Mouse (Mus musculus): ENCODE data around the gene Nap1l5. TPM values are rescaled to one million over a fixed set of nuclear protein-coding genes. Genes with fewer than 3 reads are reported as not detected.

Nap1l5 gene
- polyA plus RNA-seq, 1 experiment = 0.52 TPM

GRCm38 (mm10) chr6:58856494-58856893 is 50.4 kb downstream of the Nap1l5 start:
- DNase-seq = no peak
- Histone ChIP-seq H3K4me3 (replicated peaks; ENCODE audit: extremely low read depth, low read depth, low read length) (no peak overlapping the region), H3K4me1 (ENCODE audit: control insufficient read depth, insufficient read depth, low read length) (no peaks in the 10 kb centered on the region; the same call in 1 of the 2 replicates)
- 55% methylated on average over 2 of the region's 2 CpGs for WGBS
- TF ChIP-seq CTCF (IDR thresholded peaks at IDR 0.05; ENCODE audit: insufficient read depth, low read length) (no peak), POLR2A (IDR thresholded peaks at IDR 0.05; ENCODE audit: borderline replicate concordance, extremely low read depth, low read depth, low read length) (no peak)

- no peaks in the 10 kb centered on the region; the same call in 1 of the 2 replicates for H3K4me1 ChIP-seq (ENCODE audit: control insufficient read depth, insufficient read depth, low read length)
These were observed 51.1 kb downstream of the Nap1l5 start for GRCm38 (mm10) chr6:58855676-58856367.

More at GRCm38 (mm10) chr6:58855676-58856367, 51.1 kb downstream of the Nap1l5 start:
- WGBS = 83% methylated on average over 10 of the region's 10 CpGs
- no peak for DNase-seq
- H3K4me3 ChIP-seq (replicated peaks; ENCODE audit: extremely low read depth, low read depth, low read length) = no peak overlapping the region
- TF ChIP-seq POLR2A (IDR thresholded peaks at IDR 0.05; ENCODE audit: borderline replicate concordance, extremely low read depth, low read depth, low read length) = no peak
- no peak for TF ChIP-seq CTCF (IDR thresholded peaks at IDR 0.05; ENCODE audit: insufficient read depth, low read length)

Other genes starting within 250 kb of the Nap1l5 start
- gene Herc3, start 75.6 kb downstream of the Nap1l5 start, polyA plus RNA-seq (2012; rRNA removed) = 9.8 and 10.6 TPM in 2 replicates
- gene Fam13a, start 117.5 kb upstream of the Nap1l5 start, polyA plus RNA-seq (2012; rRNA removed) = 7.8 and 8.4 TPM in 2 replicates

Measured in lung, adult 2 months (tissue).